Mouse (Mus musculus) telencephalon, adult 2 months (tissue): Measurements from ENCODE around the gene March4.
A peak's percentile ranks its signal among the peaks of the same experiment; 100 is the strongest.

Experiments used
- DNase-seq: peaks from one replicate; pipeline ENCODE4 v3.0.0-alpha.2; 2011; ENCODE audit warnings: low read depth, low spot score

March4 gene

DNA sequence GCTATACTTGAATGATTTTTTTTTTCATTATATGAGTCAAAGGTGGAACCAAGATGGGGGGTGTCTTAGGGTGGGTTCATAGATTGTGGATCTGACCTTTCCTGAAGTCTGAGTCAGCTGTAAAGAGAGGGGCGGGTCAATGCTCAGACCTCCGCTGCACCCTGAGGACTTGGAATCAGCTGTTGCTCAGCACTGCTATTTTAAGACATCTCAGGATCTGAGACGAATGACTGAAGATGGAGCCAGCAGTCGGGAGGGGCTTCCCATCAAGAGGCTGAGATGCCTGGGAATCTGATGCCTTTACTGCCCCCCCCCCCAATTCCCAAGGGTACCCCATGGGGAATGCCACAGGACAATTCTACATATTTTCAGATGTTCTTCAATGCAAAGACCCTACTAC is 85.9 kb downstream of the March4 start:
- DNase-seq = no peak

DNA sequence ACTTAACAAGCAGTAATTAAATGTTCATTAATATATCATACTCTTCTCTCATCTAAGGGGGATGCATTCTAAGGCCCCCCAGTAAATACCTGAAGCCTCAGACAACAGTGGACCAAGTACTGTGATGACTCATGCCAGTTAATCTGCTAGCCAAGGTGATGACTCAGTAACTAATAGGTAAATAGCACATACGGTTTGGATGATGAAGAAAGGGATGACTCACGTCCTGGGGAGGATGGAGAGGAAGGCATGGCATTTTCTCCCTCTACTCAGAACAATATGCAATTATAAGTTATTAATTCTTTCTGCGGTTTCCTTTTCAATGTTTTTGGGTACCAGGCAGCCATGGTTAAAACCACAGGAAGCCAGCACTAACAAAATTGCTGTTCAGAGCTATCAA is 87.0 kb downstream of the March4 start:
- no peak for DNase-seq

DNA sequence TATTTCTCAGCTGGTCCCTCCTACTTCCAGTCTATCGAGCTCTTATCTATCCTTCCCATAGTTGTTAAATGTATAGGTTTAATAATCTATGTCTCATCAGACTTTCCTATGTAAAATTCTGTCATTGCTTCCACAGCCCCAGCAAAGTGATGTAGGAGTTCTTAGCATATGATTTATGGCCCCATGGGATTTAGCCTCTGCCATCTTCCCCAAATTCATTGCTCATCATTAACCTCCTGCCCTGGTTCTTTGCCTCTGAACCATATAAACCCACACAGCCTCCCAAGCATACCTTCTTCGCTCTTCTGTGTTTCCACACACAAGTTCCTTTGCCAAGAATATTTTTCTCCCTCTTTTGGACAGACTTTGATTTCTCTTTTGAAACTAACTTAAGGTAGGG is 94.0 kb downstream of the March4 start:
- no peak for DNase-seq

DNA sequence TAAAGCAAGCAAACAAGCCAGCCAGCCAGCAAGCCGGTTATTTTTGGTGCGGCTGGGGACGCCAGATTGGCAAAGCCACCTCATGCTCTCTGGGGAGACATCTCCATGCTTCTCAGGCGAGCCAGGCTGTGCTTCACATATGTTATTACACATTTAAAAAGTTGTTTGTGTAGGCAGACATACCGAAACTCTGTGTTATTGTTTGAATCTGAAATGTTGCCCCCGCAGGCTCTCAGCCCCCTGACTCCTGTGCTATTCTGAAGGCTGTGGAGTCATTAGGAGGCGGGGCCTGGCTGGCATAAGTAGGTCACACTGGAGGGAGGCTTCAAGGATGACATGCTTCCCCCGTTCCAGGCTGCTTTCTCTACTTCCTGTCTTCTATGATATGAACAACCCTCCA is 97.6 kb downstream of the March4 start:
- DNase-seq = peak; percentile 35

DNA sequence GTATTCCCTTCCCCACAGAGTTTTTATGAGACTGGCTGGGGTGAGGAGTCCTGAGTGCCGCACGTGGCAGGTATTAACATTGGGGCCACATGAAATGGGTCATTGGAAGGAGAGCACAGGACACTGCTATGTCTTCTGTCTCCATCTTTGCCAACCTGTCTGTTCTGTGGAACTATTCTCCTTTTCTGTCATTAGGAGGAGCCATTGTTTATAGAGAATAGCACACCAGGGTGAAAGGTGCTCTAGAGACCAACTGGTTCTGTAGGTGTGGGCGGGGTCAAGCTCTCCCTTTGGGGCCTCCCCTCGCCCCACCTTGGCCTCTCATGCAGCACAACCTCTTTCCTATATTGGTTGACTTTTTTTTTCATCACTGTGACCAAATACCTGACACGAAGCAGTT is 99.8 kb downstream of the March4 start:
- no peak for DNase-seq

DNA sequence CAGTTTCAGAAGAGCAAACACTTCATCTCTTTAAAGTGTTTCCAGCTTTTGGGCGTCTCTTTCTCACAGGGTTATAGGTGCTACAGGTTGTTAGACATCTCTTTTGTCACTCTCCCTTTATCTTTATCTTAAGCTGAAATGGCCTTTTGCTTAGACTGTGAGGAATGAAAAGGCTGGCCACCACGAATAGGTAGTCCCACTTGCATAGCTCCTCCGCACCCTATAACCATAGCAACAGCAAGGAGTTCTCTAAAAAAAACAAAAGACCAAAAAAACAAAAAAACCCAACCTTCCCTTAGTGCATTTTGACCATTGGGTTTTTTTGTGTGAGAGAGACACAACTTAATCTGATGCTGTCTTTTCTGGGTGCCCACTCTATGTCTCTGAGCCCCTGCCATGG is 102.2 kb downstream of the March4 start:
- no peak for DNase-seq

DNA sequence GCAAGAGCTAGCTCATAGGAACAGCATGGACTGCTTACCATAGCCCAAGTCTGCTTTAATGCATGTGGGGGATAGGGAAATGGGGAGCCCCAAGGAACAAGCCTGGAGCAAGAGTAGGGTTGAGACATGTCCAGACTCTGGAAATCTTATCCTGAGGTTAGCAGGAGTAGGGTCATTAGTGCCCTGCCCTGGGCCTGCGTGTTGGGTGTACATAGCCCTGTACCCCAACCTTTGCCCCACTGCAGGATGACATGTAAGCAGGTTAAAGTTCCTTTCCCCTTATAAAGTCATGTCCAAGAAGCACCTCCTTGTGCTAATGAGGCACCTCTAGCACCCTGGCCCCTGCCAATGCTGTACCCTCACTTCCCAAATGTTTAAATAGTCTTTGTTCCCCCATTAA is 104.2 kb downstream of the March4 start:
- DNase-seq = no peak

DNA sequence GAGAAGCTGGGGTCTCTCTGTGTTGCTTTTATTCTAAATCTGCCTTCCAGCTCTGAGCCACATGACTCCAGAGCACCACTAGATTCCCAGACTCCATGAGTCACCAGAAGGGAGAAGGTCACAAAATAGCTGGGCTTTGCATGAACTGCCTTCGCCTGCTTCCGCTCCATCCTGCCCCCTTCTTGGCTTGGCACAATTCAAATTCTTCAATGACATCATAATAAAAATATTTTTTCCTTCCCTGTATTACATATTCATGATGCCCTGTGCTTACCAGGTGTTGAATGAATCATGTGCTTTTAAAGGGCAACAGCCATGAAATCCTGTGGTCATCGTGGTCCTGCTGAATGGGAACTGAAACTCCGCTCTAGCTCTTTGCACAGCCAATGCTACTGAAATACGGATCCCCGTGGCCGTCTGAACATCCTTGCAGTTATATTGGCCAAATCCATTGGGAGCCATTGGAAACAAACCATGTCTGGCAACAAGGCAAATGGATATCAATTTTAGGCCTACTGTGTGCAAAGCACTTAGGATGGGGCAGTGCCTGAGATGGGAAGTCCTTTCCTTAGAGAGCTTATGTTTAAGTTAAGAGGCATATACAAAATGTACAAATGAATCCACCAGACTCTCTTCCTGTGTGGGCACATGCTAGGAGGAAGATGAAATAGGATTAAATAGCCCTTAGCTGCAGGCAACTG is 107.5 kb downstream of the March4 start:
- DNase-seq = no peak

DNA sequence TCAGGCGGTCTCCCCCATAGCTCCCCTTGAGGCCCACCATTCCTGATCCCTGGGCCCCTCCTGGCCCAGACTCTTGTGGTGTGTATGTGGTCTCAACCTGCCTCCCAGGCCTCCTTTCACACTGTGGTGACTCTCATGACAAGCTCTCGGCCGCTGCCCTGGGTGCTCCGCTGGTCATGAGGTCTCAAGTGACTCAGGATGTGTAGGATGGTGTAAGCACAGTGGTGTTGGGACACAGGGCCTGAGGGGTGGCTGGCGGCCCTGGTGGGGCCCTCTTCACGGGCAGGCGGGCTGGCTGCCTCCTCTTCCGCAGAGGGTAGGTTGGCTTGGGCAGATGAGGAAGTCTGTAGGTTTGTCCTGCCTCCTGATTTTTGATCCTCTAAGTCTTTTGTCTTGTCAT is 108.2 kb downstream of the March4 start:
- DNase-seq = no peak

DNA sequence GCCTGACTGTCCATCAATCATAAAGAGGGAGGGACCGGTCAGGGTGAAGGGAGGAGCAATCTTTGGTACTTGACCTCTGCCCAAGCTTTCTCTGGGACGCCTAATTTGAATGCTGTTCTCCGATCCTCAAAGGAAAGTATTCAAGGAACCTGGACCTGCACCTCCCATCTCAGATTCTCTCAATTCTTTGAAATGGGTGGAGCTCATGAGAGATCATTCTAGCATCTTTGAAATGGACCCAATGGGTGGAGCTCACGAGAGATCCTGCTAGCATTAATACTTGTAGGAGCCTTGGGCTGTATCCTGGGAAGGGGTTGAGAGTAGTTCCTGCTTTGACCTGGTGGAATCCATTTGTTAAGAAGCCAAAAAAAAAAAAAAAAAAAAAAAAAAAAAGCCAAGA is 110.3 kb downstream of the March4 start:
- no peak for DNase-seq

DNA sequence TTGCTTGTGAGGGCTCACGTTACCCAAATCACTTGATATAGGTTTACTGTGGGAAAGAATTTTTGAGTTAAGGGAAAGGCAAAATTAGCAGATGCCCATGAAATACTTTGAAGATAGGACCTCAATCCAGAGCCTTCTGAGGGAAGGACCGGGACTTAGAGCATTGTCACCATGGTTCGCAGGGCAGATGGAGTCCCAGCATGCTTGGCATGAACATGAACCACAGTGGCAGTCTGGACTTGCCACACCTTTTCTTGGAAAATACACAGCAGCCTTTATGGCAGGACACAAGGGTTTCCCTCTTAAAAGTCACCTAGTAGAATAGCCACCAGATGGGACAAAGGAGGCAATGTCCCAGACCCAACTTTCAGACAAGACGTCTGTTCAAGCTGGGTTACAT is 114.6 kb downstream of the March4 start:
- no peak for DNase-seq

DNA sequence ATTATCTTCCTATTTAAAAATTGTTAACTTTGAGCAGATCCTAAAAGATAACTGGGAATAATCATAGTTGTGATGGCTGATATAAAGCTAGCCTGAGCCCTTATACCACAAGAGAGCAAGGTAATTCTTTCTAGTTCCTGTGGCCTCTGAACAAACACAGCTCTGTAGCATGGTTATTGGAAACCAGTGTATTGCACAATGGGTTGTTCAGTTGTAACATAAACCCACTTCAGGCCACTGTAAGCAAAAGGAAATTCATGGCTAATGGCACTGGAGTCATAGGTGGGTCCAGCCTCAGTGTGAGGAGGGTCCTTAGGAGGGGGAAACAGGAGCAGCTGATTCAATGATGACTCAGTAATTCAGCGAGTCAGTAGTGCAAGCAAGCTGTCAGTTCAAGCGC is 116.5 kb downstream of the March4 start:
- DNase-seq = no peak

DNA sequence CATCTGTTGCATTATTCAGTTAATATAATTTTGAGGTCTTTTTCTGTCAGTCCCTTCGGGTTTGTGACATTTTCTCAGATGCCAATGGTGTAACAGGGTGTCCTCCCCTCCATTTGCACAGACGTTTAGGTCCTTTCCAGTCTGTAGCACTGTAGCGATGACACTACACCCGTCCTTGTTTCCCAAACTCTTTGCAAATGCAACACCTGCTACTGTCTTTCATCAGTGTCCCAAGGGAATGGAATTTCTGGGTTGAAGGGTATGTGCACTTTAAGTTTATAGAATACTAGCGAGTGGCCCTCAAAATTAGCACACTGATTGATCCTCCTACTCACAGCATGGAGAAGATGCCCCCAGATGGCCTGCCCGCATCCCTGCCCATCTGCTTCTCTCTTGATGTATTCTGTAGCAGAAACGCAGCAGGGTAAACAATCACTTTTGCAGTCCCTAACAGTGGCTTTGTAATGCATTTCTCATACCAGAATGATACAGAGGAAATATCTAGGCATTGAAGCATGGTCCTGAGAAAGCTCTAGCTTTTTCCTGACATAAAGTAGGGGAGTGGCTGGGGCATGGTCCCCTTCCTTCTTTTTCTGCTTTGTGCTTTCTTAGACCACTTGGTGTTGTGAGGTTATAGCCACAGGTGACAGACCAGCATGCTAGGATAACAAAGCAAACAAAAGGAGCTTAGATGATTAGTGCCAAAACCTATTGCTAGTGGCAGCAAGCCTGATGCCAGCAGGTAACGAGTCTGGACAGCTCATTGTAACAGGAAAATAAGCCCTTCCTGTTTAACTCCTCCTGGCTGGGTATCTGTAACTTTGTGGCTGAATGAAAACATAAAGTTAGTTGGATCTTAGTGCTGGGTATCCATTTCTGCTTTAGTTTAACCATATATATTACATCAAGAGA is 117.7 kb downstream of the March4 start:
- no peak for DNase-seq

DNA sequence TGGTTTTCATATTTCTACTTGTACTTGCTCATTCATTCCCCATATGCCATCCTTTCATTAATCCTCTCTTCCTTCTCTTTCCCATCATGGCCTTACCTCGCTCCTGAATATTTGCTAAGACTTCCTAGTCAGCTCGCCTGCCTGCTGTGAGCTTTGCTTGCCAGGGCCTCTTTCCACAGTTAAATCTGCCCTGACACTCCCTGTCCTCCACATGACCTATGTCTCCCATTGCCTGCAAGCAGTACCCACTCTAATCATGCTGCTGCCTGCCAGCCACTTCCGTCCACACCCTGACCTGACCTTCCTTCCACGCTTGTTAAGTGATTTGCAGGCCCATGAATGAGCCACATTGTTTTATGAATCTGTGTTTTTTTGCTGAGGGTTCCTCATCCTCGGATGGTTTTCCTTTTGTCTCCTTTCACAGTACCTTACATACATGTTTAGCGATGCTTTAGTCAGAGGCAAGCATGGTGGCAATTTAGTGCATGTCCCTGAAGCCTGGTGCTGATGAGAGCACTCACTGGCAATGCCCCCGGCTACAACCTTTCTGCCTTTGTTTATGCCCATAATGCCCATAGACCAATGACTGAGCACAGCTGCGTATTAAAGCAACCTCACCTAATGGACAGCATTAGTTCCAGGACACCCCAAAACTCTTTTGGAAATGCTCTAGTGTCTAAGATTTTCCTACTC is 122.0 kb downstream of the March4 start:
- no peak for DNase-seq

DNA sequence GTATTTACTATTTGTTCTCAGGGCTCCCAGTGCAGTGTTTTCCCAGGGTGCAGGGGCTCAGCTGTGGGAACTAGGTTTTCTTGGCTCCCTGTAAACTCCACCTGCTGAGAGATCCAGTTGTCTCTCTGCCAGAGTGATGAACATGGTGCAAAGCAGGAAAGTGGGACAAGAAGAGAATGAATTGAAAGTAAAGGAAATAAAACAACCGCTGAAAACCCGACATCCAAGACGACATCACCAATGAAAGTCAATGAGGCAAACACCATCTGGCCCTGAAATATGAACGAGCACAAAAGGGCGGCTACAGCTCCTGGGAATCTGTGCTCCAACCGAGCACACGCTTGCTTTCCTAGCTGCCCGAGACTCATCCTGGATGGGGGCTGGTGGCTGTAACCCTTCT is 122.6 kb downstream of the March4 start:
- DNase-seq = peak; percentile 38

DNA sequence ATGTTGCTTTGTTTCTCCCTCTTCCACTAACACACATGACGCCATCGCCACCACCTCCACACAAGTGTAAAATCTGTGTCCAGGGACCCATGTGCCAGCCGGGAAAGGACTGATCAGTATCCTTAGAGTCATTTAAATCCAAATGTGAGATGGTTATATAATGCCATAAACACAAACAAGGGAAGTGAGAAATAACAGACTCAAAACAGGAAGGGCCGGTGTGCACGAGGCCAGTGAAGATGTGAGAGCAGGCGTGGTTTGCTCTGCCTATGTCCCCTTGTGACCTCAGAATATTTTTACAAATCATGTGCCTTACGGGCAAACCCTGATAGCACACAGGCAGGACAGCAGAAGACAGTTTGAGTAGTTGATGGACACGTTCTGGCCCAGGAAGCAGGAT is 123.5 kb downstream of the March4 start:
- DNase-seq = no peak

DNA sequence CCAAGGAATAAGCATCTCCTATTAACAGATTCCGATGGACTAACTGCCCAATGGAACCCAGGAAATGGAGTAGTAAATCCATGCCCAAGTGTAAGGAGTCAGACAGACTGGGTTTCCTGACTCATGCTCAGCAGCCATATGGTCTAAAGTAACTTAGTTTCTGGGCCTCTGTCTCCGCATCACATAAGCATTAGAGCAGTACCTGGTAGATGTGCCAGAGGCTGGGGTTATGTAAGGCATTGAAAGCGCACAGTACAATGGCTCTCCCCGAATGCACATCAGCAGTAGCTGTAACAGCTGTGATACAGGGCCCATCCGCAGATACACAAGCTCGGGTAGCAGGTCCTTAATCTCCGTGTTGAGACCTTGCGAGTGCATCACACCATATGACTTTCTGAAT is 125.6 kb downstream of the March4 start:
- no peak for DNase-seq

DNA sequence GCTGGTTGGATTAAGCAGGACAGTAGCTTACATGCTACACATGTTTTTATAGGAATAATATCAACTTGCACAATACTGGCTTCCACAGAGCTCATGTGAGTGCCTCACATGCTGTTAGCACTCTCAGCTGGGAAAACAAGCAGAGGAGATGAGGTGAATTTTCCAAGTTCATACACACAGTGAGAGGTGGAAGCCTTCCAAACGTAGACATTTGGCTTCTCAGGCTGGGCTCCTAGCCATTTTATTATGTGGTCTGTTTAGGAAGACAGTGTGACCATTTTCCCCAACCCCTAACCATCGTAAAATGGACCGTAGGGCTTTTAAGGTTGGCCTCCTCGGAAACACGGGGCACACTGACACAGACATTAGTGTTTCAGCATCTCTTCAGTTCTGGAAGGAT is 126.8 kb downstream of the March4 start:
- DNase-seq = no peak

DNA sequence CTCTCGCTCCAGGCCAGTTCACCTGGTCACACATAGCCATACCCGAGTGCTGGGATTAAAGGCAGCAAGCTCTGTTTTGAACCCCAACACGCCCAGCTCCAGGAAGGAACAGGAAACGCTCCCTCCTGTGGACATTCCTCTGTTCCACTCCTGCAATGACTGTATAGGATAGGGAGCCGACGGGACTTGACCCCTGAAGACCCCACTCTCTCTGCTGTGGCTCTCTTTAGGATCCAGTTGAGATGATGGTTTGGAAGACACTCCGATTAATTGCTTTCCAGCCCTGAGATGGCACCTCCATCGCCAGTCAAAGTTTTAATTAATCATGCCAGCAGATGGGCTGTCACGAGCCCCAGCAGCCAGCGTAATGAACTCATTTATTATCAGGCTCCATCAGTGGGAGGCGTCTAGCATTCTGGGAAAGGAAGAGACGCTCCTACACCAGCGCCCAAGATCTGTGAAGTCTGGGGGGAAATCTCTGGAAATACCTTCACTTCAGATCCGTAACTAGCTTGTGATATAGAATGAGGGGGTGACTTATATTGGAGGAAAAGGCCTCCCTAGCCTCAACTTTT is 130.1 kb downstream of the March4 start:
- DNase-seq = no peak

DNA sequence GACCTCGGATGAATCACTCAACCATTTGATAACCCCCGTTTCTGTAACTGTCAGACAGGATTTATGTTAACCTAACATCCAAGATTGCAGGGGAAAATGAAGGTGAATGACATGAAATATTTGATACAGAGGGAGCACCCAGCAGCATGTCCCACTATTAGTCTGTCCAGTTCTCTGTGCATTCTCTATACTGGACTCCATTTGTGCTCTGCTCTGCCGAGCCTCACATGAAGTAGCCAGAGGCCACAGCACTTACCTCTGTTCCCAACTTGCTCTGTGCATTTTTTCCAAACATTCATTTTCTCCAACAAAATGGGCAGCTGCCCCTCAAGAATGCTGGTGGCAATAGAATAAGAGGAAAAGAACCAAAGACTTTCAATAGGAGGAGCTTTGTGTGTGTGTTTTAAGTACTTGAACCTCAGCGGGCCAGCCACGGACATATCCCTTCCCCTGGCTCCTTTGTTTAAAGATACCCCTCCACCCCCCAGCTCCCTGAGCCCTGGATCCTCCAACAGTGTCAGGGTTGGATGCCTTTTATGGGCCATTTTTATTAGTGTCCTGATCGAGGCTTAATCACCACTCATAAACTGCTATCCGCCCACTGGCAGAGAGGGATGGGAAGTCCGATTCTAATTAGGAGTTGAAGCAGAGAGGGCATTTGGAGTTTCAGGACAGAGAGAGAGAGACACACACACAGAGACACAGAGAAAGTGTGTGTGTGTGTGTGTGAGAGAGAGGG is 135.2 kb downstream of the March4 start:
- DNase-seq = no peak

DNA sequence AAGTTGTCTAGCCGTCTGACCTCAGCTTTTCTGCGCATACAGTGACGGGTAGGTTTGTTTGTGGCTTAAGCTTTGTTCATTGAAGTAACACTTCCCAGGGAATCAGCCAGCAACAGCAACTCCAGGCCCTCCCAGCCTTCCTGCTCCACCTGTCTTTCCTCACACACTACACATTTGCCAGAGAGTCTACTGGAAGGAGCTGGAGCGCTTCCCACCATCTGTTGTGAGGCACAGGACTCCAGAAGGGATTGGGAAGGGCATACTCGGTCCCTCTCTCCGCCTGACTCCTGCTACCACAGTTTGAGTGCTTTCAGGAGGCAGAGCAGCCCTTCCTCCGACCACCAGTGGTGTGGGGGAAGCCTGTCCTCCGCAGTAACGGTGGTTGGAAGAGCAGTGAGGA is 136.1 kb downstream of the March4 start:
- DNase-seq = no peak
